In genomic region chr7:18883991-18884744, GRCm38 (mm10) we compare ENCODE assay signal across 10 mouse cellular contexts. TPM values are rescaled to one million over a fixed set of nuclear protein-coding genes. Genes with fewer than 3 reads are reported as not detected.
DNase-seq lines count a peak whose midpoint lies in the region; ATAC-seq and TF ChIP-seq lines count a peak whose summit lies in the region.
"Had no signal": no experiment of that assay in that cellular context is flagged by ENCODE, and none has a peak within 500 bp of the region (broad histone marks: within the 10 kb centered on the region; RNA-seq: fewer than 3 reads in every experiment).

No protein-coding gene starts in this region.

- H3K9me3 ChIP-seq in heart, embryonic 16.5 days (replicated peaks; ENCODE audit: control insufficient read depth, low read length) = no peaks in the 10 kb centered on the region
- H3K9me3 ChIP-seq in E14TG2a.4 (ENCODE audit: low read length) = no peaks in the 10 kb centered on the region
- H3K9me3 ChIP-seq in limb, embryonic 10.5 days (replicated peaks) = no peaks in the 10 kb centered on the region
- no peaks in the 10 kb centered on the region for H3K9me3 ChIP-seq in midbrain, embryonic 16.5 days (replicated peaks; ENCODE audit: control insufficient read depth, low read length, poor library complexity, severe bottlenecking)

- TF ChIP-seq CTCF in E14TG2a.4 (conservative IDR thresholded peaks at IDR 0.05; ENCODE audit: low read length) = no peak

- ATAC-seq in heart, embryonic 16.5 days (replicated peaks; ENCODE audit: extremely low read depth, insufficient read depth, low FRiP score) = 0 out of 2 replicates have a peak, but pooled peaks have one; percentile 29
- ATAC-seq in megakaryocyte progenitor cell, adult 5-6 weeks (replicated peaks; ENCODE audit: poor library complexity) = peak; percentile 85
- no peak; the same call in 1 of the 2 replicates for ATAC-seq in midbrain, embryonic 16.5 days

- H3K4me3 ChIP-seq in heart, embryonic 16.5 days (ENCODE audit: low read length) = no peak overlapping the region
- peak overlapping the region; percentile 51 for H3K4me3 ChIP-seq in E14TG2a.4 (replicated peaks; ENCODE audit: low read length)
- no peak overlapping the region for H3K4me3 ChIP-seq in limb, embryonic 10.5 days
- no peak overlapping the region for H3K4me3 ChIP-seq in midbrain, embryonic 16.5 days (ENCODE audit: low read depth, low read length)

- WGBS in heart, embryonic 16.5 days = 43% methylated on average over 9 of the region's 9 CpGs
- WGBS in limb, embryonic 10.5 days = 54% methylated on average over 9 of the region's 9 CpGs
- 71% methylated on average over 9 of the region's 9 CpGs for WGBS in midbrain, embryonic 16.5 days

- no peak overlapping the region for H3K9ac ChIP-seq in heart, embryonic 16.5 days (ENCODE audit: low read length)
- H3K9ac ChIP-seq in midbrain, embryonic 16.5 days (ENCODE audit: low read depth, low read length) = no peak overlapping the region

- no peaks in the 10 kb centered on the region; the same call in 1 of the 2 replicates for H3K36me3 ChIP-seq in heart, embryonic 16.5 days (ENCODE audit: control insufficient read depth, insufficient read depth)
- peaks cover 15% of the 10 kb centered on the region for H3K36me3 ChIP-seq in E14TG2a.4 (ENCODE audit: insufficient read depth, low read length)
- no peaks in the 10 kb centered on the region for H3K36me3 ChIP-seq in limb, embryonic 10.5 days
- H3K36me3 ChIP-seq in midbrain, embryonic 16.5 days (ENCODE audit: control insufficient read depth, insufficient read depth, low read length) = no peaks in the 10 kb centered on the region

- no peaks in the 10 kb centered on the region for H3K4me1 ChIP-seq in heart, embryonic 16.5 days (ENCODE audit: control insufficient read depth, insufficient read depth, low read length)
- peaks cover 41% of the 10 kb centered on the region for H3K4me1 ChIP-seq in E14TG2a.4 (replicated peaks; ENCODE audit: low read depth, low read length)
- 0 out of 2 replicates have a peak, but pooled peaks cover 3% of the 10 kb centered on the region for H3K4me1 ChIP-seq in limb, embryonic 10.5 days
- H3K4me1 ChIP-seq in midbrain, embryonic 16.5 days (ENCODE audit: control insufficient read depth, insufficient read depth, low read length) = no peaks in the 10 kb centered on the region

- H3K4me2 ChIP-seq in heart, embryonic 16.5 days (ENCODE audit: low read depth, low read length) = no peak overlapping the region
- no peak overlapping the region for H3K4me2 ChIP-seq in midbrain, embryonic 16.5 days (ENCODE audit: low read length)

- H3K27ac ChIP-seq in heart, embryonic 16.5 days (ENCODE audit: low read length) = no peak overlapping the region
- peak overlapping the region; percentile 11; the same call in 1 of the 2 replicates for H3K27ac ChIP-seq in limb, embryonic 10.5 days
- no peak overlapping the region; the same call in 1 of the 2 replicates for H3K27ac ChIP-seq in midbrain, embryonic 16.5 days (ENCODE audit: low read length)

- no peak for DNase-seq in heart, adult 9 months (ENCODE audit: low spot score in 2 of 2)
- no peak for DNase-seq in limb, embryonic 10.5 days (ENCODE audit: low spot score)
- no peak for DNase-seq in right cerebral cortex, adult 18-20 months
- DNase-seq in right cerebral cortex, postnatal 14 days = no peak
- DNase-seq: cerebellum, adult 18-20 months; left cerebral cortex, postnatal 4 days had no signal

- no peaks in the 10 kb centered on the region for H3K27me3 ChIP-seq in heart, embryonic 16.5 days (ENCODE audit: control insufficient read depth, insufficient read depth, low read length)
- H3K27me3 ChIP-seq in E14TG2a.4 (ENCODE audit: insufficient read depth, low read length) = peaks cover 5% of the 10 kb centered on the region; the same call in 1 of the 2 replicates
- H3K27me3 ChIP-seq in limb, embryonic 10.5 days (ENCODE audit: low read depth, poor library complexity, severe bottlenecking) = no peaks in the 10 kb centered on the region
- H3K27me3 ChIP-seq in midbrain, embryonic 16.5 days (ENCODE audit: control insufficient read depth, insufficient read depth, low read depth, low read length) = no peaks in the 10 kb centered on the region

RNA-seq across cellular contexts. Expression of gene Pglyrp1, which starts 13.0 kb away (rescaled TPM):
- 3.5 and 5.7 TPM in 2 replicates for polyA plus RNA-seq in heart, embryonic 16.5 days (2015; fragmentation: Nextera tagmentation; extraction: Ambion mirVana)
- 0.33 and 0.58 TPM in 2 replicates for polyA plus RNA-seq in limb, embryonic 10.5 days (2016; fragmentation: Nextera tagmentation; extraction: Ambion mirVana)
- 264 and 265 TPM in 2 replicates for total RNA-seq in megakaryocyte progenitor cell, adult 5-6 weeks (2015)
- total RNA-seq in megakaryocyte progenitor cell, adult 5-6 weeks (2017) = 31.3 and 35.6 TPM in 2 replicates
- polyA plus RNA-seq in midbrain, embryonic 16.5 days (2015; fragmentation: Nextera tagmentation; extraction: Ambion mirVana) = 25.4 and 29.9 TPM in 2 replicates

RNA-seq across cellular contexts. Expression of gene Ccdc61, which starts 26.0 kb away (rescaled TPM):
- polyA plus RNA-seq in heart, embryonic 16.5 days (2015; fragmentation: Nextera tagmentation; extraction: Ambion mirVana) = 21.7 and 23.7 TPM in 2 replicates
- 34.1 and 37.6 TPM in 2 replicates for polyA plus RNA-seq in limb, embryonic 10.5 days (2016; fragmentation: Nextera tagmentation; extraction: Ambion mirVana)
- total RNA-seq in megakaryocyte progenitor cell, adult 5-6 weeks (2015) = 11.9 and 14.1 TPM in 2 replicates
- total RNA-seq in megakaryocyte progenitor cell, adult 5-6 weeks (2017) = 11.3 and 17.0 TPM in 2 replicates
- 24.7 and 31.2 TPM in 2 replicates for polyA plus RNA-seq in midbrain, embryonic 16.5 days (2015; fragmentation: Nextera tagmentation; extraction: Ambion mirVana)

RNA-seq across cellular contexts. Expression of gene Nova2, which starts 41.5 kb away (rescaled TPM):
- polyA plus RNA-seq in heart, embryonic 16.5 days (2015; fragmentation: Nextera tagmentation; extraction: Ambion mirVana) = 0.64 and 0.82 TPM in 2 replicates
- polyA plus RNA-seq in limb, embryonic 10.5 days (2016; fragmentation: Nextera tagmentation; extraction: Ambion mirVana) = 0.23 and 0.28 TPM in 2 replicates
- total RNA-seq in megakaryocyte progenitor cell, adult 5-6 weeks (2015) = not detected in 2 replicates
- not detected in 2 replicates for total RNA-seq in megakaryocyte progenitor cell, adult 5-6 weeks (2017)
- 11.9 and 14.3 TPM in 2 replicates for polyA plus RNA-seq in midbrain, embryonic 16.5 days (2015; fragmentation: Nextera tagmentation; extraction: Ambion mirVana)

RNA-seq across cellular contexts. Expression of gene Mill2, which starts 44.4 kb away (rescaled TPM):
- polyA plus RNA-seq in heart, embryonic 16.5 days (2015; fragmentation: Nextera tagmentation; extraction: Ambion mirVana) = 0.50 and 0.69 TPM in 2 replicates
- polyA plus RNA-seq in limb, embryonic 10.5 days (2016; fragmentation: Nextera tagmentation; extraction: Ambion mirVana) = not detected in 2 replicates
- total RNA-seq in megakaryocyte progenitor cell, adult 5-6 weeks (2015) = 0.15 and 0.44 TPM in 2 replicates
- 0.75 TPM in 1 of 2 replicates, not detected in the other for total RNA-seq in megakaryocyte progenitor cell, adult 5-6 weeks (2017)
- 0.45 and 0.69 TPM in 2 replicates for polyA plus RNA-seq in midbrain, embryonic 16.5 days (2015; fragmentation: Nextera tagmentation; extraction: Ambion mirVana)
